Mouse (Mus musculus) left cerebral cortex, adult 11 months (tissue): ENCODE data around the gene Zfp652.

Source experiments
- DNase-seq: peaks from one replicate; pipeline ENCODE4 v3.0.0; 2022; ENCODE audit warnings: low spot score

The Zfp652 gene

GRCm38 (mm10) chr11:95809603-95810002 lies 97.1 kb downstream of the Zfp652 start:
- DNase-seq = no peak

DNA sequence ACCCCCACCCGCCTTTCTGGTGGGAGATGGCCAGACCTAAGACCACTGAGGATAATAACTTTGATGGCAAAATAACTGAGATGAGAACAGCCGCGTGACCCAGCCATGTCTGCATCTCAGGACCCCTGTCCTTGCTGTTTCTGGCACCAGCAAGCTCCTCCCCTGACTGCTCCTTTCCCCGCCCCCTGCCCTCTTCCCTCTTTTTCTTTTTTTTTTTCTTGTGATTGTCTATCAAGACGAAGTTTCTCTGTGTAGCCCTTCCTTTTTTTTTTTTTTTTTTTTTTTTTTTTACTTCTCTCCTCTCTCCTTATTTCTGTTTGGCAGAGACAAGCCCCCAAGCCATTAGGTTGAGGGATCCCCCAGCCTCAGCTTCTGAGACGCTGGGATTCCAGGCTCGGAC lies 98.4 kb downstream of the Zfp652 start:
- no peak for DNase-seq

DNA sequence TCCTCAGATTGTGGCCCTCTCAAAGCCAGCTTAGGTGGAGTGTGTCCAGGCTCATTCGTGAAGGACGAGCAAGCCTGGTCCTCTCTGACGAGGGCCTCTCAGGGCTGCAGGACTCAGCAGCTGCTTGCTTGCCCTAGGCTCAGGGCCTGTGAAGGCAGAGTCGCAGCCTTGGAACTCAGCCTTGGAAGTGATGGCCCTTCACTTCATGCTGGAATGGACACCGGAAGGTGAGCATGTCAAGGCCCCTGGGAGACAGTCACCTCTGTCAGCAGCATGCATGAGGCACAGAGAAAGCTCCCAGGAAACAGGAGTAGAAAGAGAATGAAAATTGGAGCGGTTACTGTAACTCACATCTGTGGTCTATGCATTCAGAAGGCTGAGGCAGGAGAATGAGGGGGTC lies 99.3 kb downstream of the Zfp652 start:
- no peak for DNase-seq

GRCm38 (mm10) chr11:95812224-95812623 lies 99.8 kb downstream of the Zfp652 start:
- DNase-seq = no peak

GRCm38 (mm10) chr11:95814101-95814500 lies 101.6 kb downstream of the Zfp652 start:
- DNase-seq = no peak

DNA sequence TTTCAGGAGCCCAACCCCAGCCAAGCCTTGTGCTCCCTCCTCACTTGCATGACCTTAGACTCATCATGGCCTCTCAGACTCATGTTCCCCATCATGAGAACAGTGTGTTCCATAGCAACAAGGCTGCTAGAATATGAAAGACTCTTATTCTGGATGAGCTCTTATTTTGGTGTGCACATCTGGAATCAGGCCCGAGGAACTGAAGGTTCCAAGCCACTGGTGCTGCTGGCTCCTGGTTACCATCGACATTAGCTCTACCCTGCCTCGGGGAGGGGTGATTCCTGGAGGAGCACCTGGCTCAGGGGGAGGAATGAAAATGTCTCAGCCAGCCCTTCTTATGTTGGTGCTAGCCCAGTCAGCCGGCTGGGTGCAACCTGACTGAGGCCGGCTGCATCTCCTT lies 102.4 kb downstream of the Zfp652 start:
- no peak for DNase-seq

DNA sequence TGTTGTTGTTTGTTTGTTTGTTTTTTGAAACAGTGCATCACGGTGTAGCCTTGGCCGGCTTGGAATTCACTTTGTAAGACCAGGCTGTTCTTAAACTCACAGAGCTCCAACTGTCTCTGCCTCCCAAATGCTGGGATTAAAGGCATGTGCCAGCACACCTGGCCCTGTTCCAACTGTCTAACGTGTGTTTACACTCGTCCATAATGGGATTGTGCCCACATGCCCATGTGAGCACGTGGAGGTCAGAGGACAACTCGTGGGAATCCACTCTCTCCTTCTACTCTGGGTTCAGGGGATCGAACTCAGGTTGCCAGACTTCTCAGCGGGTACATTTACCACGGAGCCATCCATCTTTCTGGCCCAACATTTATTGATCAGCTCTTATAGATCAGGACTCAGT lies 102.9 kb downstream of the Zfp652 start:
- DNase-seq = no peak

- no peak for DNase-seq
Observed at GRCm38 (mm10) chr11:95819138-95819537, 106.7 kb downstream of the Zfp652 start.

- no peak for DNase-seq
Observed at GRCm38 (mm10) chr11:95821511-95821910, 109.0 kb downstream of the Zfp652 start.

DNA sequence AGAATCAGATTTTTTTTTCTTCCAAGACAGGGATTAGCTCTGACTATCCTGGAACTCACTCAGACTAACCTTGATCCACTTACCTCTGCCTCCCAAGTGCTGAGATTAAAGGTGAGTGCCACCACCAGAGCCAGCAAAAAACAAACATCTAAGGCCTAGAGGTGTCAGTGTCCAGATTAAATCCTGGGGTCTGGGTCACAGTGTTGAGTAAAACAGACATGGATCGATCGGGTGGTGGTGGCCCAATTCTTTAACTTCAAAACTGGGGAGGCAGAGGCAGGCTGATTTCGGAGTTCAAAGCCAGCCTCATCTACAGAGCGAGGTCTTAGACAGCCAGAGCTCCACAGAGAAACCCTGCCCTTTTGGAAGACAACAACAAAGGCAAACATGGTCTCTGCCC lies 110.0 kb downstream of the Zfp652 start:
- no peak for DNase-seq

DNA sequence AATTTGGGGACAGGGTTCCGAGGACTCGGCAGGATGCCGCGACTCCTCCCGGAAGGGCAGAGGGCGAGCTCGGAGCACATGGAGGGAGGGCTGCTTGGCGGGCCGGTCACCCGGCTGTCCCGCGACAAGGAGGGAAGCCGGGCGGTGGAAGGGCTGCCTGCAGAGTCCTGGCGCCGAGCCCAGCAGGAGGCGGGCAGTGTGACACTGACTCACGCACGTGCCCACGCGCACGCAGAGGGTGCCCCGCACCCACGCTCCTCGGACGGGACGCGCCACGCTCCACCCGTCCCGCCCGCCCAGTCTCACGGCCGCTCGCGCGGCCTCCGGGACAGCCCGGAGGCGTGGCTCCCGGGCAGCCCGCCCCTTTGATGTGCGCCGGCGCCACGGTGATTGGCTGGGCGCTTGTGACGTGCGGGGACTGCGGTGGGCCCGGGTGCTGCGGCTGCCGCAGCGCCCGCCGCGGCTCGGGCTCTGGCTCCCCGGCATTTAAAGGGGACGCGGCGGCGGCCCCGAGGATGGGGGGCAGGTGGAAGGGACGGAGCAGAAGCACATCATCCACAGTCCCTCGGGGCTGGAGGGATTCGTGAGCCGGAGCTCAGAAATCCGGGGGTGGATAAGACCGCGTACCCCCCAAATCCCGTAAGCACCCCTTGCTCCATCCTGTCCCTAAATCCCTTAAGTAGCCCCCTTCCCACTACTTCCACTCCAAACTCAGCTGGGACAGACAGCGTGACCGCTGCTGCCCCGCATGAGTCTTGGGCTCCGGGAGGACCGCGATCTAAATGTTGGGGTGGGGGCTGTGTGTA lies 111.8 kb downstream of the Zfp652 start, which contains the start of gene Phospho1:
Phospho1 (plus strand) TSS at position 429 of the 806 bp plus-strand sequence.
- peak; percentile 83 for DNase-seq

- DNase-seq = no peak
Observed at GRCm38 (mm10) chr11:95824877-95825243, 112.4 kb downstream of the Zfp652 start.

DNA sequence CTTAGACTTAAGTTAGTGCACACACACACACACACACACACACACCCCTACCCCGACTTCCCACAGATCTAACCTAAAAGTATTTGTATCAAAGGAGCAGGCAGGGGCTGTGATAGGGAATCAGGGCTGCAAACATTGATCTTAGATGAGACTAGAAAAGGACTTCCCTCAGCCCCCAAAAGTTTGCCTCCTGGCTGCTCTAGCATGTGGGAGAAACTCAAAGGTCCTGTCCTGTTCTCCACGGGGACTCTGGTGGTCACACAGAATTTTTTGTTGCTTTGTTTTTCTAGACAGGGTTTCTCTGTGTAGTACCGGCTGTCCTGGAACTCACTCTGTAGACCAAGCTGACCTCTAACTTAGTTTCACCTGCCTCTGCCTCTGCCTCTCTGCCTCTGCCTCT lies 113.2 kb downstream of the Zfp652 start:
- no peak for DNase-seq

DNA sequence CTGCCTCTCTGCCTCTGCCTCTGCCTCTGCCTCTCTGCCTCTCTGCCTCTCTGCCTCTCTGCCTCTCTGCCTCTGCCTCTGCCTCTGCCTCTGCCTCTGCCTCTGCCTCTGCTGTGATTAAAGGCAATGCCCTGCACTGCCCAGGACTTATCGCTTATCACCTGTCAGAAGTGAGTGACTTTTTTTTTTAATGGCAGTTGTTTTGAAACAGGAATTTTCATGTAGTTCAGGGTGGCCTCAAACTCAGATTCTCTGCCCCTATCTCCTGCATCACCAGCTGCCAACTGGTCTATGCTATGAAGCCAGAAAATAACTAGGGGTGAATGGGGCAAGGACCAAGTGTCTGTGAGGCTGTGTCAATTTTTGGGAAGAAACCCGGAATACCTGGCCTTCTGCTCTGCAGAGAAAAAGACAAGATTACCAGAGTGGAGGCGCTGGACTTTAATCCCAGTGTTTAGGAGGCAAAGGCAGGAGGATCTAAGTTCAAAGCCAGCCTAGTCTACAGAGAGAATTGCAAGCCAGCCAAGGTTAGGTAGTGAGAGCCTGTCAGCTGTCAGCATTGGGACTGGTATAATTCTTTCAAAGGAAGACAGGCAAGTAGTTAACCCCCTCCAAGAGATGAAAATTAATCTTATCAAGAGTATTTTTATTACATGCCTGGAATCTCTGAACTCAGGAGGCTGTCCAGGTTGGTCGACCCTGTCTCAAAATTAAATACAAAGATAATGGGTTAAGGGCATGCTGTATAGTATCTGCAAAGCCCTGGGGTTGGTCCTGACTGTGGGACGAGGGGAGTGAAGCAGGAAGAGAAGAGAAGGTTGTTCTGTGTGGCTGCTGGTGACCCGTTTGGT lies 114.1 kb downstream of the Zfp652 start:
- DNase-seq = no peak

DNA sequence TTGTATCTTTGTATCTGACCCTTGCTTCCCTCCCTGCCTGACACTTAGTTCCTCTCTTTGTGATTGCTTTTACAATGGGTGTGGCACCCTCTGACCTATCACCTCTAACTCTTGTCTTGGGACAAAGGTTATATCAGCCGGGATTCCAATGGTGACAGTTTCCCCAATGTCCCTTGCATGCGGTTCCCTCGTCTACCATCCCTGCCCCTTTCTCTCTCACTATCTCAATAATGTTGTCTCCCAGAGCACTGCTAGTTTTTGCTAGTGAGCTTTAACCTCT lies 114.6 kb downstream of the Zfp652 start:
- DNase-seq = no peak

DNA sequence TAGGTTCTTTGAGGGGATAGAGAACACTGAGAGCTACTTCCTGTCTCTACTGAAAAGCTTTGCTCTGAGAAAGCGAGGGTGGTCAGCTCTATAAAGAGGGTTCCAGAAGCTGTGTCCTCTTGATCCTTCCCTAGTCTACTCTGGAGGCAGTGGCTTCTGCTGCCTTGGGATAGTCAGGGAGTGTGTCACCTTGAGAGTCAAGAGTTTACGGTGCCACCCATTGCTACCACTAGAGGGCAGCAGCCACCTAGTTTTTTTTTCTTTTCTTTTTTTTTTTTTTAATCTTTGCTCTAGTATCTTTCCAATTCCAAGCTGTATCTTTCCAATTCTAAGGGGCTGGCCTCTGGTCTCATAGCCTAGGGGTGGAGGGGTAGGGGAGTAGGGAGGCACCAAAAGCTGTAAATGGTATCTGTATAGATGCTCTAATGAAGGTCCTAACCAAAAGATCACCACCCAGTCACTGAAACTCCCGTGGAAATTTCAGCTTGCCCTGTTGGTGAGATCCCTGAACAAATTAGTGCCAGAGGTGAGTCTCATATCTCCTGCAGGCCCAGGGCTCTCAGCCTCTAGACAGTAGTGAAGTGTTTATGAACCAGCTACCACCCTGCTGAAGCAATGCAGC lies 115.1 kb downstream of the Zfp652 start:
- no peak for DNase-seq

DNA sequence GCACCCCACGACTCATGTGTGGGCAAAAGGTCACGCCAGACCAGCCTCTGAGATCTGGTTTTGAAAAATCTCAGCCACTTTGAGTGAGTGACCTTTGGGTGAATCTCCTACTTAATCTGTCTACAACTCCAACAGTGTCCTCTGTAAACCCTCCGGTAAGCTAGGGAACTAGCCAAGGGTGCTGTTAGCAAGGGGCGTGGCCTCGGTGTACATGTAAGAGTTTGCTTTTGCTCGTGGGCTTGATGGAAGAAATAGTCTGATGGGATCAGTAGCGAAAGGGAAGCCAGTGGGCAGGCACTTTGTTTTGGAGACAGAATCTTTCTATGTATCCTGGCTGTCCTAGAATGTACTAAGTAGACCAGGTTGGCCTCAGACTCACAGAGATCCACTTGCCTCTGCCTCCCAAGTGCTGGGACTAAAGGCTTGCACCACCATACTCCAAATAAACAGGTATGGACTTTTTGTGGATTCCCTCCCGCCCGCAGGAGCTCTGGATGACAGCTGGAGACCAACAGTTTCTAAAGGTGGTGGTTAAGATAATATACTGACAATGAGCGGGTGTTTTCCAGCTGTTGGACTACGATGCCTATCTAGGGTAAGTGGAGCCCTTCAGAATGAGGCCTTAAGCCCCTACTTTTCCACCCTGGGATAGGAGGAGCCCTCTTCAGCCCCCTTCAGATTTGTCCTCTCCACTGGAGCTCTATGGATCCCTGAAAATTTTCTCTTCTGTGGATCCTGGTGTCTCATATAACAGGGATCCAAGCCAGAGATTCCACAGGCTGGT lies 115.9 kb downstream of the Zfp652 start:
- DNase-seq = no peak

DNA sequence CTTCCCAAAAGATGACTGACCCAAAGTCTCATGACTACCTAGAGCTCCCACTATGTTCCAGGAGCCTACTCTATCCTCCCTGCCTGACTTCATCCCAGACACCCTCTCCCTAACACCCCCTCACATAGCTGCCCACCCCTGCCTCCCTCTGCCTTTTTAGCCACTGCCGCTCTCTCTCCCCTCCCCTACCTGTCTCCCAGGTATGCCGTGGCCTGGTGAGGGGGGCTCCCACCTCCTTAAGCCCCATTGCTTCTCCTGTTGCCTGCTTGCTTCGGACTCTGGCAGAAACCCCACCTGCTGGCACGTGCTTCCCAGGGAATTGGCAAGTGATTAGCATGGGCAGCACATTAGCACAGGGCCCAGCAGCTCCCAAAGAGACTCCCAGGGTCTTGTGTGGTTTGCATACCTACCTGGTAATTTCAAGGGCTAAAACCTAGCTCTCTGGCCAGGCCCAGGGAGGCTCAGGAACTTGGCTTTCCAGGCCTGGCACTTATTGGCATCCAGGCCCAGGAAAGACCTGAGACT lies 117.1 kb downstream of the Zfp652 start:
- no peak for DNase-seq

GRCm38 (mm10) chr11:95830411-95831275 lies 118.2 kb downstream of the Zfp652 start:
- DNase-seq = no peak

- DNase-seq = no peak
Observed at GRCm38 (mm10) chr11:95831276-95831619, 118.8 kb downstream of the Zfp652 start.

- no peak for DNase-seq
Observed at GRCm38 (mm10) chr11:95831641-95832040, 119.2 kb downstream of the Zfp652 start.
